Mouse (Mus musculus) T-helper 1 cell (primary cell): ENCODE data around the gene Atf1.
"Not testable (repeated sequence)": the region's sequence is repeated elsewhere in the genome, so short reads cannot be mapped to it uniquely, and the experiment has no call there.

Source experiments
- in situ Hi-C: fragments of 300-600 bp; cut with MboI, MseI; formaldehyde crosslinking; loops from one replicate; pipeline ENCODE4 v1.15.1; 2025; ENCODE audit warnings: high pct_unique_total_duplicates

Atf1 gene

DNA sequence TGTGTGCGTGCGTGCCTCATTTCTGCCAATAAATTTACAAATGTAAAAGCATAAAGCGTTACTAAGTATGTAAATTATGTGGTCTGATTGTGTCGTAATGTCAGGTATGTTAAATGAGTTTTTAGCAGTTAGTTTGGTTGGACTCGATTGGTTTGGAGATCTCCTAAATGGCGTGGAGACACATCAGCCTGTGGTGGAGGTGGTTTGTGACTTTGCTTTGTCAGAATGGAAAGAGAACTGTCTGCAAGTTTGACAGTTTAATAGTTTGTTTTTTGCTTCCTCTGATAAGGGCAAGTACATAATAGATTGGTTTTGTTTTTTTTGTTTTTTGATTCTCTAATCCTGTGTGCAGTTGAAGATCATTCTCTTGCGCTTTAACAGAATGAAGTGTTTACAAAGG is 32.7 kb downstream of the Atf1 start:
- in situ Hi-C loops: not testable (repeated sequence)

DNA sequence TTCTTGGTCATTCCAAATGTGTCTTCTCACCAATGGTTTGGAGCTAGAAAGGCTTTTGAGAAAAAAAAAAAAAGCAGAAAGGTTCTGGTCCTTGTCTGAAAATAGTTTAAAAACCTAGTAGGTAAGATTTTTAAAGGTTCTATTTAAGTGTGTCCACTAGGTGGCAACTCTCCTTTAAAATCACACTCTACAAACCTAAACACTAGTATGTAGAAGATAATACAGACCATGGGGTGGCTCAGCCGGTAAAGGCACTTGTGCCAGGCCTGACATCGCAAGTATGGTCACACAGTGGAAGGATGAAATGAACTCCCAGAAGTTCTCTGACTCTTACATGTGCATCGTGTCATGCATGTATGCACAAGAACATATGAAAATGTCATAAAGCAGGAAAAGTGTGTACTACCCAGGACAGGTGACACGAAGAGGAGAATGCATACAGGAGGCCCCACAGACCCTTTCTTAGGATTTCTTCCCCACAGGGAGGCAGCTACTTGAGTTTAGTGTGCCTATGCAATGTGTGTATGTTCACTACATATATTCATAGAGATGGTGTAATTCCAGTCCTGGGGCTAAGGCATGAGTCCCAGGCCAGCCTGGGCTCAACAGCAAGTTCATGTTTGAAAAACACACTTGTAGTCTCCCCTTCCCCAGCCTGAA is 35.8 kb downstream of the Atf1 start:
- in situ Hi-C loops: no loop called here

DNA sequence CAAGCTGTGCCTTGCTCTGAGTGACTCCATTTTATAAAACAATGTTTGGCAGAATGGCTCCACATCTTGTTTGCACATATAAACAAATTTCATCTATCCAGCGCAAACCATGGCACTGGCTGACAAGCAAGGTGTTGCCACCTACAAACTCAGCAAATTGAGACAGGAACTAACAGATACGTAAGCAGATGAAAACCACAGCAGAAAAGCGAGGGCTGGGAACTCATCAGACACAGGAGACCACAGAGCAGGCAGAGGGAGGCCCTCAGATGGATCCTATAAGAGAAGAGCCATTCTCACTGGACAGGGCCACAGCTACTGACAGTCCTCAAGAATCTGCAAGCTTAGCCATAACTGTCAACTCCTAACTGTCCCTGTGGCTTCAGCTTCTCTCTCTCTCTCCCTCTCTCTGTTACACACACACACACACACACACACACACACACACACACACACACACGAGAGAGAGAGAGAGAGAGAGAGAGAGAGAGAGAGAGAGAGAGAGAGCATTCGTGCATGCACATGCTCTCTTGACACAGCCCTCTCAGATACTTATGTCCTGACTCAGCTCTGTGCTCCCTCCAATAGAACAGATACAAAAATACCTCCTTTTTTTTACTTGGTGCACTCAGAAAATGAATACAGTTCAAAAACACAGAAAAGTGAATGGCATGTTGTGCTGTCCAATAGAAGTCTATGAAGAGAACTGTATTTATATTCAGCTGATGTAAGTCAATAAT is 38.1 kb downstream of the Atf1 start:
- in situ Hi-C loops: loop anchor here (5.0 kb wide), 1 partner anchor 1667 kb away; no protein-coding TSS in a partner anchor

DNA sequence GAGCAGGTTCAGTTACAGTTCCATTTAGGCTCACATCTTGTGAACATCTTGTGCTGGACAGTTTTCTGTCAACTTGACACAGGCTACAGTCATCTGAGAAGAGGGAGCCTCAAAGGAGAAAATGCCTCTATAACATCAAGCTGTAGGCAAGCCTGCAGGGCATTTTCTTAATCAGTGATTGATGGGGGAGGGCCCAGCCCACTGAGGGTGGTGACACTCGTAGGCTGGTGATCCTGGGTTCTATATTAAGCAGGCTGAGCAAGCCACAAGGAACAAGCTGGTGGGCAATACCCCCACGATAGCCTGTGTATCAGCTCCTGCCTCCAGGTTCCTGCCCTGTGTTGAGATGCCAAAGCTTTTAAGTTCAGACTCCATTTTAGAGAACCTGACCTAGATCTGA is 41.3 kb downstream of the Atf1 start:
- in situ Hi-C loops: loop anchor here (5.0 kb wide), 1 partner anchor 1663 kb away; no protein-coding TSS in a partner anchor

DNA sequence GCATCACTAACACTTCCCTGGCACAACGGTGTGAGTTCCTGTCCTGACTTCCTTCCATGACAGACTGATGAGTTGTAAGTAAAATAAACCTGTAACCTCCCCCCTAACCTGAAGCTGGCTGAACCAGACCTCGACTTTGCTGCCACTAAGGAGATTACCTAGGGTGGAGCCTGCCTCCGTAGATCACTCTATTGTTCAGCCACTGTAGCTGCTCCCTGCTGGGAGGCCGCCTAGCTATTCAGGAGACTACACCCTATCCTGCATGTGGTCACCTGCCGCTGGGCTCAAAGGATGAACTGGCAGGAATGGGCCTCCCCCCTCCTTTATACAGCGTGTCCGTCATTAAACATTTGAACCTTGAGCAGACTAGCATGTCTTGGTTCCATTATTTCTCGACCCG is 42.2 kb downstream of the Atf1 start:
- in situ Hi-C loops: loop anchor here (5.0 kb wide), 1 partner anchor 1663 kb away; no protein-coding TSS in a partner anchor

DNA sequence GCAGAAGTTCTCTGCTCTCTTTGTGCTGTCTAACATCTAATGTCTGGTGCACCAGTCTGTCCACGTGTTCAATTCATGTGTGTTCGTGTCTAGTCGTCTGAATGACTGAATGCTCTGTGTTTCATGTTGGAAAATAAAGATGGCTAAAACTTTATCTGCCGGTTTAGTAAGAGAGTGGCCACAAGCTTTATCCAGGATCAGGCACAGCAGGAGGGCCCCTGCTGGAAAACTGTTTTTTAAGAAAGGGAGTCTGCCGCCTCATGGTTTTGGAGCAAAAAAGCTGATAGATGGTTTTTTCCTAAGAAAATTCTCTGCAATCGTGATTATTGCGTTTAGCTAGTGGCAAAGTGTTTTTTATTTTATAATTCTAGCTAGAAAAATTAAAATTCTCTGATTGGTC is 43.0 kb downstream of the Atf1 start:
- in situ Hi-C loops: not testable (repeated sequence)

DNA sequence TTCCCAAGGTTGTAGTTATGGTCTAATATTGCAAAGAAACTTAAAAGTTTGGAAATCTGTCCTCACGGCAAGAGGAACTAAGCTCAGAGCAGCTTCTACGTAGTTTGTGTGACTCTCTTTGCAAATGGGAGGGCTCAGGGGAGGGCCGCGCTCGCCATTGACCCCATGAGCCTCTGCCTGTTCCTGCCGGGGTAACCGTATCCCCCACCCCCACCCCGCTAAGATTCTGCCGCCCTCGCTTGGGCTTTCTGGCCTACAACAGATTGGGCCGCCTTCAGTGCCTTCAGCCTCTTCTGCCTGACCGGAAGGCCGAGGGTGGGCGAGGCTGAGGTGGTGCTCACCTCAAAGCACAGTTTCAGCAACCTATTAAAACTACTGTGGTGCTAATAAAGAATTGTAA is 43.8 kb downstream of the Atf1 start:
- in situ Hi-C loops: no loop called here

DNA sequence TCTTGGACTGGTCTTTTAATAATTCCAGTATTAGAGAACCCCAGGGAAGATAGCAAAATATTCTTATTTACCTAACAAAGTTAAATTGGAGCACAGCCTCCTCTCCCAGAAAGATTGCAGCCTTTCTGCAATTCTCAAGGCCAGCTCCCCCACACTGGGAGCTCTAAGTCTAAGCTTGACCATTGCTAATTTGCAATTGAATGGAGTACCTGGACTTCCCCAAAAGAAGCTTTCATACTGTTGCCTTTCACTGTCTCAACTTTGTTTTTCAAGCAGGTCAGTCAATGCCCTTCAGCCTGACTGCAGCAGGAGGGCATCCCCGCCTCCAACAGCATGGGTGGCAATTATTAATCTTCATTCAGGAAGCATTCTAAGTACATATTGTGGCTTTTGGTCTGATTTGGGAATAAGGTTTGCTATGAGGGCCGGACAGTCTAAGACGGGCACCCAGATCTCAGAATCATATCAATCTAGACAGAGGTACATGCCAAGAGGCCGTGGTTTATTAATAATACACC is 46.2 kb downstream of the Atf1 start:
- in situ Hi-C loops: not testable (repeated sequence)

DNA sequence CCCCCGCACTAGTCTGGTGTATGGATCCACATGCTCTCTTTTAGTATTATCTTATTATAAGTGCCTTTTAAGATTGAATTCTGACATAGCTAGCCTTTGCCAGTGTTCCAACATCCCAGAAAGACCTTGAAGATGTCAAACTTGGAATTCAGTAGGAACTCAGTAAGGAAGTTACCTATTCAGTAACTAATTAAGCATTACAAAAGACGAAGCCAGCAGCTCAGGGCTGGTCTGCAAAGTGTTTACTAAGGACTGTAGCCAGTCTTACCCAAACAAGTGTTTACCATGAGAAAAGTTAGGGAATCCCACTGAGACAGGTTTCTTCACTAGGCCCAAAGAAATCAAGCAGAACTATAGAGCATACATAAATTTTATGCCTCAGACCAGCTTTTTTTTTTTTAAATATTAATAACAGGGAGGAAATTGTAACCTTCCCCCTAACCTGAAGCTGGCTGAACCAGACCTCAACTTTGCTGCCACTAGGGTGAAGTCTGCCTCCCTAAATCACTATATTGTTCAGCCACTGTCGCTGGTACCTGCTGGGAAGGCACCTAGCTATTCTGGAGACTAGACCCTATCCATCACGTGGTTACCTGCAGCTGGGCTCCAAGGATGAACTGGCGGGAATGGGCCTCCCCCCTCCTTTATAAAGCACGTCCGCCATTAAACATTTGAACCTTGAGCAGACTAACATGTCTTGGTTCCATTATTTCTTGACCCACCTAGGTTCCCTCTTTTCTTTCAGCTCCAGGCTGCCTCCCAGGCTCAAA is 47.4 kb downstream of the Atf1 start:
- in situ Hi-C loops: no loop called here

DNA sequence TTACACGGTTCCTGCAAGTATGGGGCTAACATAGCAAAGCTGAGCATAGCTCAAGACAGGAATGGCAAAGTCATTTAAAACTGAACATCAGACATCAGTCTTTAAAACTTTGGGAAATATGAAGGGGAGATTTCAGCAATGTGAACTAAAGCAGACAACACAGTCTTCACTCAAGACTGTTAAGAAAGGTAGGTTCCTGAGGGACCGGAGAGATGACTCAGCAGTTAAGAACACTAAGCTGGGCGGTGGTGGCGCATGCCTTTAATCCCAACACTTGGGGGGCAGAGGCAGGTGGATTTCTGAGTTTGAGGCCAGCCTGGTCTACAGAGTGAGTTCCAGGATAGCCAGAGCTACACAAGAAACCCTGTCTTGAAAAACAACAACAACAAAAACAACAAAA is 48.8 kb downstream of the Atf1 start:
- in situ Hi-C loops: no loop called here

DNA sequence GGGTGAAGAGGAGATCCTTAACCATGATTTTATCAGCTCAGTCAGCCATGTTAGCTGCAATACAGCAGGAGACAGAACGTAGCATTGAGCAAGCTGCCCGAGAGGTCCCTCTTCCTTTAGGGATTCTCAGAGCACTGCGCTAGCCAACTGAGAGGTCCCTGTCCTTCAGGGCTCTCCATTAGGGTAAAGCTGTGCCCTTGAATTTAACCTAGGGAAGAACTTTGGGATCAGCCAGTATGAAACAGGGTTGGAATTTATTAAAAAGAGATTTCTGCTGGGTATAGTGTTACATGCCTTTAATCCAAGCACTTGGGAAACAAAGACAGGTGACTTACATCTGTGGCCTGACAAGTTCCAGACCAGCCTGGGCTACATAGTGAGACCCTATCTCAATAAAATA is 50.0 kb downstream of the Atf1 start:
- in situ Hi-C loops: no loop called here

DNA sequence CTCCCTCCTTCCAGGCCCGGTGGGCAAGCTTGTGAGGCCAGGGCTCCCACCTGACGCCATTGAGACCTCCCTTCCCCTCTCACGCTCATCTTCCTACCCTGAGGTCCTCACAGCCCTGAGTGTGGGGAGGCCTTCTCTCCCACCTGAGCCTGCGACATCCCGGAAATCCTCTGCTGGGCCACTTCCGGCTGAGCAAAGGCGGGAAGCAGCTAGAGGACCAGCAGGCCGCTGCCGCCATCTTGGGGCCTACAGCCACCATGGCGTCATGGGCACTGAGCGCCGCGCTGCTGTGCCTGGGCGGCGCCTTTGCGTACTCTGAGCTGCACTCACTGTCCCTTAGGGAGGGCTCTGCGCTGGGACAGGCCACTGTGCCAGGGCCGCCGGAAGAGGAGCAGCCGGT is 53.0 kb downstream of the Atf1 start, which contains the start of gene Tmprss12:
TSS of gene Tmprss12 (plus strand) at position 212 of the 400 bp plus-strand sequence.
- in situ Hi-C loops: no loop called here

DNA sequence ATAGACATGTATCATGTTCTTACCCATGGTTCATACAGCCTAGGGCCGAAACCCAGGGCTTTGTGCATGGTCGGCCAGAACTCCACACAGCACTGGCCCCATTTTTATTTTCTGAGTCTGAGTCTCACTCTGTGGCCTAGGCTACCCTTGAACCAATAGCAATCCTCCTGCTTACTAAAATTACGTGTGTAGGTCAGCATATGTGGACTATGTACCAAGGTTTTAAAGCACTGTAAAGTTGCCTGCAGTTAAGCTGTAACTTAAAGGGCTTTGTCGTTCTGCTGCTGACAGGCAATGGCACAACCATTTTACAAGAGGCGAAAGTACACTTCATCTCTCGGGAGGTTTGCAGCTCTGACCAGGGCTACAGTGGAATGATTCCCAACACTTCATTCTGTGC is 61.4 kb downstream of the Atf1 start:
- in situ Hi-C loops: no loop called here

DNA sequence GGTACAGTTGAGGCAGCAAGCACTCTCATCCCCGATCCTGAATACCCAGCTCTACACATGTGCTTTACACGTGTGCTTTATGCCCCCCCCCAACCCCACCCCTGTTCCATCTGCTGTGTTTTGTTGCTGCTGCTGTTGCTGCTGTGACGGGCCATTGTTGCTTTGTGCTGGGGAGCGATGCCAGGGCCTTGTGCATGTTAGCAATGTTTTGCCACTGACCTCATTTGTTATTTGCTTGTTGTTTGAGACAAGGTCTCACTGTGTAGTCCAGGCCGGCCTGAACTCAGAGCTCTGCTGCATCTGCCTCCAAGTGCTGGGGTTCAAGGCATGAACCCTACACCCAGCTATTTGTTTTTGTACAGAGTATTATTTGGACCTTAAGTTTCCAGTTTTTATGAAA is 63.2 kb downstream of the Atf1 start:
- in situ Hi-C loops: no loop called here

DNA sequence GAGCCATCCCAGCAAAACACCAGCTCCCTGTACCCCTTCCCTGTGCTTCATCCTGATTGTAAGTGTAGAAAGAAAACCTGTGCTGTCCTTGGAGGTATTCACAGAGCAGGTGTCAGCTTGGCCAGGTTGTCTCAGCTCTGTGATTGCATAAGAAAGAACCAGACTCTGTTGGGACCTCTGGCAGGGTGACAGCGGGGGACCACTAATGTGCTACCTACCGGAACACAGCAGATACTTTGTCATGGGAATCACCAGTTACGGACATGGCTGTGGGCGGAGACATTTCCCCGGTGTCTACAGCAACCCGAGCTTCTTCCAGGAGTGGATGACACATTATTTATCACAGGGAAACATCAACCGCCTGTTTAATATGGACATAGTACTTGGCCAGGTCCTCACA is 64.7 kb downstream of the Atf1 start:
- in situ Hi-C loops: no loop called here

DNA sequence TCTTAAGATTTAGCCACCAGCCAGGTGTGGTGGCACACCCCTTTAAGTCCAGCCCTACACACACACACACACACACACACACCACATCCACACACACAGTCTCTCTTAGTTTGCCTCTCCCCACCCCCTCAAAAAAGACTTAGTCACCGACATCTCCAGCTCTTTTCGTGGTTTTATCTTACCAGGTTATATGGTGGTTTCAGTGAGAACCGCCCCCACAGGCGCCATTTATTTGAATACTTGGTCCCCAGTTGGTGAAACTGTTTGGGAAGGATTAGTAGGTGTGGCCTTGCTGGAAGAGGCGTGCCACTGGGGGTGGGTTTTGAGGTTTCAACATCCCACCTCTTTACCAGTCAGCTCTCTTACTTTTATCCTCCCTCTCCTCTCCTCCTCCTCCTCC is 70.2 kb downstream of the Atf1 start:
- in situ Hi-C loops: no loop called here

DNA sequence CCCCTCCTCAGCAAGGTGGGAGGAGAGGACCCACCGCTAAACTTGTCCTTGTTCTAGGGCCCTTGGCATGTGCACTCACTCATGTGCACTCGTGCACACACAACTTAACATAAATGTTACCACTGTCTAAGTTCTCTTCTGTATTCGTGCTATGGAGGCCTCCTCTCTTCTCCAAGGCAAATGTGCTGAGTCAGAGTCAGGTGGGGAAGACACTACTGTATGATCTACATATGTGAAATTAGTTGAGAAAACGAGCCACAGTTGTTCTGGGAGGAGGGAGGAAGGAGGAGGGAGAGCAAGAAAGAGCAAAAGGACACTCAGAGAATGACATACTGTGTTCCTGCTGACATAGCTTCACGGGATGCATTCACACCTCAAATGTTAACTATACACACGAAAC is 72.9 kb downstream of the Atf1 start:
- in situ Hi-C loops: no loop called here

DNA sequence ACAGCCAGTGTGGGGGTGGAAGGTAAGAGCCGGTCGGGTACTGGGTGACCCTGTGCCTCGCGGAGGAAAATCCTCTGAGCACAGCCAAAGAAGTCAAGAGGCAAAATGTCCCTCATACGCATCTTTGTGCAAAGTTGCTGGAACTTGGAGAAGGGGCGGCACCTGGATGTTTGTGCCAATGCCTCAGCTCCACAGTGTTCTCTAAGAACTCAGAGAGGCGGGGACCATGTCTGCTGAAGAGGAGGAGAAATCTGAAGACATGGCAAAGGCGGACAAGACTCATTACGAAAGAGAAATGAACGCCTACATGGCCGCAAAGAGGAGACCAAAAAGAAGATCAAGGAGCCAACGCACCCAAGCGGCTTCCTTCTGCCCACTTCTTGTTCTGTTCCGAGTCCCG is 73.9 kb downstream of the Atf1 start:
- in situ Hi-C loops: no loop called here

DNA sequence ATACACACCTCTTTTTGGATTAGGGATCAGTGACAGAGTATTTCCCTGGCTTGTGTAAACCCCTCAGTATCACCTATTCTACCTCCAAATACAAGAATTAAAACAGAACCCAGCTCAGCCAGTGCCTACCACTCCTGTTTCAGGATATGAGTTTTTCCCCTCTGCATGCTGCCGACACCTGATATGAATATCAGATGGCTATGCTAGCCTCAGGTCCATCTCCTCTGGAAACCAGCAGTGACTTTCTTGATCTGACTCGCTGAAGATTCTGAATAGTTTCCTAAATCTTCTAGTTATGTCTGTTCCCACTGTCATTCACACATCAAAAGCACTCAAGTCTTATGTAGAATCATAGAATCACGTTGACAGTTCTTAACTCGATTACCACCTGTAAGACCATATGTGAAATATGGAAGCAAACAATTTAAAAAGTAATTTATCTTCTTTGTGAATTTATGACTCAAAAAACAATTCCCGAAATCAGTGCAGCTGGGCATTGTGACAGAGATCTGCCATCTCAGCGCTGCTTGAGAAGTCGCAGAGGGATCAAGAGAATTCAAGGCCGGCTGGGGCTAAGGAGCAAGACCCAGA is 75.9 kb downstream of the Atf1 start:
- in situ Hi-C loops: no loop called here

DNA sequence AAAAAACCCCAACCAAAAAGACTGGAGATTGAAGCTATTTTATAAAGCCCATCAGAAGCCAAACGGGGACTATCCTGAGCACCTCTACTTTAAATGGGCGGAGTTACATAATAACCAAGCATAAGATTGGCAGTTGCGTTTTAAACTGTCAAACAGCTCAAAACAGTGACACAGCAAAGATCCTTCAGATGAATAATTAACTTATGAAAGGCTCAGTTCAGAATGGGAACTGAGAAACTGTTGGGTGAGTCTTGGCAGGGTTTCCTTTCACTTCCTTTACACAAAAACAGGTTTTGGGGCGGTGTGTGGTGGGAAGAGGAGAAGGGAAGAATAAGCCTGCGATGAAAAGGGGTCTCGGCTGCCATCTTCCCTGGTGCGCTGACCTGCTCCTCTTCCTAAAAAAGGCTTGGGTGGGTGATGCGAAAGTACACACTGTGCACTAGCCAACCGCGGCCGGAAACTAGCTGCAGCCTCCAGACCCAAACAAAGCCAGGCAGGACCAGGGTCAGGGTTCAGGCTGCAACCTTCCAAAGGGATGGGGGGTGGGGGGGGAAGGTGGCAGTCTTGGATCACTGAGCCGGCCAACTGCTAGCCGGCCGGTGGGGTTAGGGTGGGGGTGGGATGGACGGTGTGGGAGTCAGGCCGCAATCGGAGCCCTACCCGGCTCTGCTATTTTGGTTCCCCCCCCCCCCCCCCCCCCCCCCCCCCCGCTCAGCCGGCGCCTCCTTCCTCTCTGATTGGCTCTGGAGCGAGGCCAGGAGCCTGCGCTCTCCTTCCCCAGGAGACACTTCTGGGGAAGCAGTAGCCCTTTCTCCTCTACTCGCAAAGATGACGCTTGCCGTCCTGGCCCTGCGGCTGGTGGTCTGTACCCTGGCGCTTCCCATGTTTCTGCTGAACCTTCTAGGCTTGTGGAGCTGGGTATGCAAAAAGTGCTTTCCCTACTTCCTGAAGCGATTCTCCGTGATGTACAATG is 76.7 kb downstream of the Atf1 start, which contains the start of gene Mettl7a1:
TSS of gene Mettl7a1 (plus strand) at position 122 of the 973 bp plus-strand sequence.
- in situ Hi-C loops: no loop called here

DNA sequence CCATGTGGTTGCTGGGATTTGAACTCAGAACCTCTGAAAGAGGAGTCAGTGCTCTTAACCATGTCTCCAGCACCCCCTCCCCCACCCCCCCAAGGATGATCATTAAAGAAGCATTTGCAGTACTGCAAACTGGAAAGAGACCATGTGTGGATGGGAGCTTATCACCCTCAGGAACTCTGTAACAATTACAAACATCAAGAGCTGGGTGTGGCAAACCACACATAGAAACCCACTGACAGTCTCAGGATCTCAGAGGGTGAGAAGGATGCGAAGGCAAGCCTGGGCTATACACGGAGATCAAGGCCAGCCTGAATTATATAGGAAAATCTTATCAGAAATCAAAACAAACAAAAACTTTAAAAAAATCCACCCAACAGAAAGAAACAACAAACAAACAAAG is 78.6 kb downstream of the Atf1 start:
- in situ Hi-C loops: no loop called here
